Mouse (Mus musculus): ENCODE data around the gene Mid1ip1. TPM values are rescaled to one million over a fixed set of nuclear protein-coding genes. Genes with fewer than 3 reads are reported as not detected.

The Mid1ip1 gene
- total RNA-seq (2023): 10 to 100 TPM; 11.5 to 19.7 TPM

DNA sequence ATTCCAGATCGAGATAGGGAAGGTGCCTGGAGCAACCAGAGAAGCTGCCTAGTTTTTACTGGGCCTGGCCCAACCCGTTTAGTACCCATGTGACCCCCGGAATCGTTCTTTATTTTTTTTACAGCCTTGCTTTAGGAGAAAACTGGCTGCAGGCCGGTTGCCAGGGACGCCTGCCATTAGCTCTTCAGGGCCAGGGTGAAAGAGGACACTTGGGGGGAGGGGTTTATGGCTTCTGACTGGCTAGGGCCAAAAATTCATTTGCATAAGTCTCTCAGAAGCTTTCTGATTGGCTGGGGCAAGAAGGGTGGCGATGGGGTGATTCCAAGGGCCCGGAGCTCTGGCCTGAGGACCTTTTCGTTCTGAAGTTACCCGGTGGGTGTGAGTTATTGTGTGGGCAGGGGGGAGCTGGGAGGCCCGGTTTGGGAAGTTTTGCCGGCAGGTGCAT, at the start of gene Mid1ip1:
Mid1ip1 (plus strand) TSS at position 318 of the 445 bp plus-strand sequence.

Other genes starting within 250 kb of the Mid1ip1 start
- not detected for gene Tspan7, start 229.9 kb upstream of the Mid1ip1 start, total RNA-seq (2023)